Mouse (Mus musculus) heart, embryonic 14.5 days (tissue): ENCODE results near the gene Atp1a3. TPM values are rescaled to one million over a fixed set of nuclear protein-coding genes. Genes with fewer than 3 reads are reported as not detected.
A peak's percentile ranks its signal among the peaks of the same experiment; 100 is the strongest.

Experiments used
- ATAC-seq: fragments of 200-750 bp; cut with Nextera tagmentation; 2 replicates; pipeline ENCODE4 v1.8.0; 2017; ENCODE audit warnings: low read depth, moderate TSS enrichment; ENCODE audit not compliant: insufficient number of reproducible peaks, insufficient read depth, low FRiP score
- H3K27ac ChIP-seq, 2 experiments: fragments of 200-500 bp in 1 of 2; fragments of 300-500 bp in 1 of 2; sonication (generic) in 1 of 2; replicated peaks in 1 of 2; 2 replicates each; pipeline ENCODE4 v1.5.1; 2012 to 2014; ENCODE audit warnings: low read depth in 2 of 2, low read length in 2 of 2, control low read depth in 1 of 2, mild to moderate bottlenecking in 1 of 2, mixed read lengths in 1 of 2; ENCODE audit not compliant: control insufficient read depth in 1 of 2, insufficient read depth in 1 of 2
- H3K27me3 ChIP-seq: fragments of 300-500 bp; sonication (generic); 2 replicates; pipeline ENCODE4 v1.6.1; 2014; ENCODE audit warnings: mild to moderate bottlenecking, low read length, control low read depth; ENCODE audit not compliant: control insufficient read depth, insufficient read depth
- H3K36me3 ChIP-seq: fragments of 300-500 bp; sonication (generic); 2 replicates; pipeline ENCODE4 v1.6.1; 2014; ENCODE audit warnings: mild to moderate bottlenecking, control low read depth, low read length, mixed read lengths; ENCODE audit not compliant: control insufficient read depth, insufficient read depth
- H3K4me1 ChIP-seq, 2 experiments: fragments of 200-500 bp in 1 of 2; fragments of 300-500 bp in 1 of 2; sonication (generic) in 1 of 2; 2 replicates each; pipeline ENCODE4 v1.6.1; 2012 to 2014; ENCODE audit warnings: low read length in 2 of 2, control low read depth in 1 of 2, mixed read lengths in 1 of 2; ENCODE audit not compliant: control insufficient read depth in 2 of 2, insufficient read depth in 2 of 2
- H3K4me2 ChIP-seq: fragments of 300-500 bp; sonication (generic); 2 replicates; pipeline ENCODE4 v1.6.1; 2014; ENCODE audit warnings: mild to moderate bottlenecking, low read length
- H3K4me3 ChIP-seq, 2 experiments: fragments of 200-500 bp in 1 of 2; fragments of 300-500 bp in 1 of 2; sonication (generic) in 1 of 2; 2 replicates each; pipeline ENCODE4 v1.5.1; 2012 to 2014; ENCODE audit warnings: low read length in 2 of 2, mild to moderate bottlenecking in 2 of 2, control low read depth in 1 of 2, low read depth in 1 of 2, moderate library complexity in 1 of 2; ENCODE audit not compliant: control insufficient read depth in 1 of 2, insufficient read depth in 1 of 2
- H3K9ac ChIP-seq: fragments of 300-500 bp; sonication (generic); 2 replicates; pipeline ENCODE4 v1.6.1; 2014; ENCODE audit warnings: mild to moderate bottlenecking, low read length
- H3K9me3 ChIP-seq: fragments of 300-500 bp; sonication (generic); 2 replicates; pipeline ENCODE4 v1.6.1; 2016; ENCODE audit warnings: low read length, control low read depth; ENCODE audit not compliant: control insufficient read depth
- WGBS: fragments of 180-500 bp; shearing (Covaris S2); extraction: QIAGEN DNeasy Blood & Tissue Kit; methylation state at CpG from one replicate; pipeline ENCODE4 v1.1.7; 2014; 5-methylcytosine and 5-hydroxymethylcytosine counted together
- polyA plus RNA-seq: library from polyadenylated mRNA; unstranded; fragments of >200 nt; fragmentation: Nextera tagmentation; extraction: Ambion mirVana; gene quantifications from 2 replicates; pipeline ENCODE4 v1.2.1, GENCODE M21; 2014

Atp1a3 gene
- polyA plus RNA-seq, 1 experiment from 2014 or later, result 0.76 TPM

- H3K4me1 ChIP-seq, result peaks cover 3 to 11% of the 10 kb centered on the region in 2 experiments; a peak in 2 of 4 replicates
- H3K4me2 ChIP-seq, result peak overlapping the region; percentile 55
- 4% methylated on average over 14 of the region's 33 CpGs for WGBS
- no peak overlapping the region for H3K27ac ChIP-seq
- peaks cover 73% of the 10 kb centered on the region for H3K27me3 ChIP-seq
- ATAC-seq, result no peak
- no peaks in the 10 kb centered on the region for H3K9me3 ChIP-seq
- H3K36me3 ChIP-seq, result no peaks in the 10 kb centered on the region
- H3K4me3 ChIP-seq, result peak overlapping the region; percentile 17 to 25; a peak in 3 of 4 replicates
- H3K9ac ChIP-seq, result 0 out of 2 replicates have a peak overlapping the region, but pooled peaks have one; percentile 21
These were observed 50.5 kb downstream of the Atp1a3 start for GRCm38 (mm10) chr7:24955226-24955625.

- no peak overlapping the region for H3K9ac ChIP-seq
- H3K27ac ChIP-seq, result no peak overlapping the region
- no peaks in the 10 kb centered on the region for H3K9me3 ChIP-seq
- peaks cover 80% of the 10 kb centered on the region for H3K27me3 ChIP-seq
- H3K4me2 ChIP-seq, result peak overlapping the region; percentile 55
- H3K36me3 ChIP-seq, result no peaks in the 10 kb centered on the region
- peaks cover 3 to 11% of the 10 kb centered on the region in 2 experiments; a peak in 2 of 4 replicates for H3K4me1 ChIP-seq
- H3K4me3 ChIP-seq, result peak overlapping the region; percentile 25 to 27
- WGBS, result 2% methylated on average over 28 of the region's 30 CpGs
- ATAC-seq, result no peak
These were observed 51.3 kb downstream of the Atp1a3 start for GRCm38 (mm10) chr7:24954450-24954849.

GRCm38 (mm10) chr7:24953966-24954365 lies 51.8 kb downstream of the Atp1a3 start:
- no peaks in the 10 kb centered on the region for H3K9me3 ChIP-seq
- H3K4me2 ChIP-seq, result peak overlapping the region; percentile 55
- no peaks in the 10 kb centered on the region for H3K36me3 ChIP-seq
- H3K4me1 ChIP-seq, result peaks cover 3 to 11% of the 10 kb centered on the region in 2 experiments; a peak in 2 of 4 replicates
- ATAC-seq, result no peak
- H3K27me3 ChIP-seq, result peaks cover 85% of the 10 kb centered on the region
- H3K4me3 ChIP-seq, result peak overlapping the region in 1 of 2 experiments; percentile 25; a peak in 2 of 4 replicates
- H3K27ac ChIP-seq, result no peak overlapping the region
- H3K9ac ChIP-seq, result no peak overlapping the region
- WGBS, result 1% methylated on average over 24 of the region's 24 CpGs

GRCm38 (mm10) chr7:24949958-24950623 lies 55.7 kb downstream of the Atp1a3 start:
- H3K4me2 ChIP-seq, result no peak overlapping the region

GRCm38 (mm10) chr7:24948774-24949173 lies 57.0 kb downstream of the Atp1a3 start:
- peaks cover 2 to 4% of the 10 kb centered on the region in 2 experiments; a peak in 2 of 4 replicates for H3K4me1 ChIP-seq
- no peaks in the 10 kb centered on the region for H3K9me3 ChIP-seq
- no peak overlapping the region for H3K4me2 ChIP-seq
- no peak overlapping the region for H3K4me3 ChIP-seq
- ATAC-seq, result no peak
- H3K9ac ChIP-seq, result no peak overlapping the region
- peaks cover 100% of the 10 kb centered on the region for H3K27me3 ChIP-seq
- H3K27ac ChIP-seq, result no peak overlapping the region
- no peaks in the 10 kb centered on the region for H3K36me3 ChIP-seq
- 5% methylated on average over 29 of the region's 29 CpGs for WGBS

More at GRCm38 (mm10) chr7:24949958-24950623, 55.7 kb downstream of the Atp1a3 start:
- 2% methylated on average over 8 of the region's 8 CpGs for WGBS
- H3K27me3 ChIP-seq, result peaks cover 100% of the 10 kb centered on the region
- H3K9me3 ChIP-seq, result no peaks in the 10 kb centered on the region
- H3K9ac ChIP-seq, result no peak overlapping the region
- no peaks in the 10 kb centered on the region for H3K36me3 ChIP-seq
- peaks cover 3 to 10% of the 10 kb centered on the region in 2 experiments; a peak in 2 of 4 replicates for H3K4me1 ChIP-seq
- no peak overlapping the region for H3K27ac ChIP-seq
- no peak for ATAC-seq
- H3K4me3 ChIP-seq, result no peak overlapping the region

- Histone ChIP-seq H3K9me3 (no peaks in the 10 kb centered on the region), H3K27me3 (peaks cover 100% of the 10 kb centered on the region), H3K4me1 (peaks cover 2 to 4% of the 10 kb centered on the region in 2 experiments; a peak in 2 of 4 replicates)
These were observed 58.3 kb downstream of the Atp1a3 start for GRCm38 (mm10) chr7:24947316-24948048.

GRCm38 (mm10) chr7:24944257-24944950 lies 61.4 kb downstream of the Atp1a3 start, which contains the start of gene Gm4881:
Gm4881 (minus strand) TSS chr7:24944494.
- WGBS, result 1% methylated on average over 57 of the region's 72 CpGs
- Histone ChIP-seq H3K4me3 (peak within 1 kb of the TSS; percentile 11 to 23), H3K4me2 (peak within 1 kb of the TSS; percentile 63), H3K4me1 (peaks cover 2 to 4% of the 10 kb centered on the region in 2 experiments; a peak in 2 of 4 replicates), H3K36me3 (no peaks in the 10 kb centered on the region), H3K9ac (no peak within 1 kb of the TSS), H3K9me3 (no peaks in the 10 kb centered on the region), H3K27me3 (peaks cover 96% of the 10 kb centered on the region), H3K27ac (no peak within 1 kb of the TSS)
- no peak for ATAC-seq

More at GRCm38 (mm10) chr7:24947316-24948048, 58.3 kb downstream of the Atp1a3 start:
- 1% methylated on average over 7 of the region's 7 CpGs for WGBS
- H3K4me2 ChIP-seq, result no peak overlapping the region
- H3K9ac ChIP-seq, result no peak overlapping the region
- H3K36me3 ChIP-seq, result no peaks in the 10 kb centered on the region
- no peak overlapping the region for H3K4me3 ChIP-seq
- no peak overlapping the region for H3K27ac ChIP-seq
- ATAC-seq, result no peak
